Mouse (Mus musculus): Measurements from ENCODE around the gene Lars2. TPM values are rescaled to one million over a fixed set of nuclear protein-coding genes. Genes with fewer than 3 reads are reported as not detected.

Lars2 gene
- total and polyA plus RNA-seq, 3 experiments = 5.1 to 15,188 (median 765) TPM

DNA sequence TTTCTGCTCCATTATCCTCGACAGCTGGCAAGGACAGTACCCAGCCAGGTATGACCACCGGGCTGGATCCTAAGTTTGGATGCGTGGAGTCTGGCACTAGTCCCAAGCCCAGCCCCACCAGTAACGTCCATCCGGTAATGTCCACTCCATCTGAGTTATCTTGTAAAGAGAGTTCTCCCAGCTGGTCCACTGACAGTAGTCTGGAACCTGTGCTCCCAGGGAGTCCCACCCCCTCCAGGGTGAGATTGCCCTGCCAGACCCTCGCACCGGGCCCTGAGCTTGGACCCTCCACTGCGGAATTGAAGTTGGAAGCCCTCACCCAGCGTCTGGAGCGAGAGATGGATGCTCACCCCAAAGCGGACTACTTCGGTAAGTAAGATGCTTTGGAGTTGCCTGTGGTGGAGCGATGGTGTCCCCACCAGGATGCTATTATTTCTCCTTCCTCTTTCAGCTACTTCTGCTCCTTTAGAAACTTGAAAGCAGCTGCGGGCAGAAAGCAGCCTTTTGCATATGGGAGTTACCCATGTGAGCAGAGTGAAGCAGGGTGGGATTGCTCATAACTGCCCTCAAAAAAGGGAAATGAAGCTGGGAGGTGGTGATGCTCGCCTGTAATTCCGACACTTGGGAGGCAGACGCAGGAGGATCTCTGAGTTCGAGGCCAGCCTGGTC, 113.7 kb downstream of the Lars2 start (continued):
- TF ChIP-seq CTCF (conservative IDR thresholded peaks at IDR 0.05 in 1 of 2, IDR thresholded peaks at IDR 0.05 in 1 of 2; ENCODE audit: low read depth in 2 of 2, low read length in 2 of 2) (peak in 1 of 2 experiments; percentile 36; a peak in 2 of 4 replicates), JUND (conservative IDR thresholded peaks at IDR 0.05; ENCODE audit: low read depth, low read length) (peak; percentile 90), RAD21 (IDR thresholded peaks at IDR 0.05; ENCODE audit: low read depth, low read length) (peak; percentile 32), CHD1 (IDR thresholded peaks at IDR 0.05; ENCODE audit: low read depth, low read length) (no peak), ZKSCAN1 (IDR thresholded peaks at IDR 0.05; ENCODE audit: borderline replicate concordance, low read depth, low read length) (no peak), TCF12 (IDR thresholded peaks at IDR 0.05; ENCODE audit: low read depth, low read length) (peak; percentile 77), CHD2 (IDR thresholded peaks at IDR 0.05; ENCODE audit: low read length) (0 out of 2 replicates have a peak, but pooled peaks have one; percentile 24), IRF4 (IDR thresholded peaks at IDR 0.05; ENCODE audit: low read depth, low read length) (peak; percentile 99), RCOR1 (conservative IDR thresholded peaks at IDR 0.05; ENCODE audit: low read depth, low read length) (peak; percentile 95), SMC3 (IDR thresholded peaks at IDR 0.05; ENCODE audit: low read depth, low read length) (no peak), ZC3H11A (IDR thresholded peaks at IDR 0.05; ENCODE audit: low read depth, low read length) (no peak), BHLHE40 (IDR thresholded peaks at IDR 0.05; ENCODE audit: low read depth, low read length) (peak; percentile 87), POLR2AphosphoS2 (IDR thresholded peaks at IDR 0.05; ENCODE audit: low read depth, low read length) (no peak), SIN3A (IDR thresholded peaks at IDR 0.05; ENCODE audit: low read length) (peak; percentile 89), MAZ (IDR thresholded peaks at IDR 0.05; ENCODE audit: low read depth, low read length) (no peak), EP300 (IDR thresholded peaks at IDR 0.05; ENCODE audit: low read length) (peak; percentile 96), NELFE (IDR thresholded peaks at IDR 0.05; ENCODE audit: low read depth, low read length) (peak; percentile 35; the same call in 1 of the 2 replicates), PAX5 (IDR thresholded peaks at IDR 0.05; ENCODE audit: low read length) (no peak)

DNA sequence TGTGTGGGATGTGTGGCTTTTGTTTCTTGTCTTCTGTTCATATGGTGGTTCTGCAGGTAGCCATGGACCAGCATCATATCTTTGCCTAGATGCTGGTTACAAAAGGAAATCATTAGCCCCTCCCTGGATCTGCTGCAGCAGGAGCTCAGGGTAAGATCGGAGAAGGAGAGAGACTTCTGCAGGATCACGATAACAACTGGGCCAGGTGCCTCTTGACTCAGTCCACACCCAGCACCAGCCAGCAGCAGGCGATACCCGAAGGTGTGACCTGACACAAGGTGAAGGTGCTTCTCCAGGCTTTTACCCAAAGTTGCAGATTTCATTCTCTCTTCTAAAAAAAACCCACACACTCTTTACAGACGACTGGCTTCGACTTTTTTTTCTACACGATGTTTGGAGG, 114.4 kb downstream of the Lars2 start:
- Histone ChIP-seq H3K27me3 (replicated peaks) (no peaks in the 10 kb centered on the region), H3K27ac (ENCODE audit: insufficient read depth, low read depth) (peak overlapping the region; percentile 39; the same call in 1 of the 2 replicates), H3K9ac (ENCODE audit: insufficient read depth, low read depth) (peak overlapping the region; percentile 19; the same call in 1 of the 2 replicates), H3K4me2 (ENCODE audit: insufficient read depth, low read depth, poor library complexity, severe bottlenecking) (peak overlapping the region; percentile 81), H3K79me2 (replicated peaks; ENCODE audit: control insufficient read depth, extremely low read depth, insufficient read depth, poor library complexity, severe bottlenecking) (peaks cover 68% of the 10 kb centered on the region), H3K36me3 (replicated peaks in 1 of 2; ENCODE audit: control insufficient read depth in 1 of 2, insufficient read depth in 1 of 2, low read length in 1 of 2) (peaks cover 20 to 57% of the 10 kb centered on the region in 2 experiments), H3K9me3 (replicated peaks; ENCODE audit: low read length) (no peaks in the 10 kb centered on the region), H3K4me1 (ENCODE audit: control insufficient read depth in 1 of 2, insufficient read depth in 2 of 2) (peaks cover 15 to 53% of the 10 kb centered on the region in 2 experiments), H3K4me3 (replicated peaks in 1 of 3; ENCODE audit: low read depth in 2 of 3, low read length in 2 of 3, poor library complexity in 1 of 3) (peak overlapping the region; percentile 29 to 74 (median 58))
- DNase-seq (ENCODE audit: extremely low read depth) = no peak
- TF ChIP-seq NRF1 (IDR thresholded peaks at IDR 0.05; ENCODE audit: low read depth, low read length) (no peak), USF2 (conservative IDR thresholded peaks at IDR 0.05; ENCODE audit: low read depth, low read length) (no peak), SMC3 (IDR thresholded peaks at IDR 0.05; ENCODE audit: low read depth, low read length) (no peak), MAFK (IDR thresholded peaks at IDR 0.05; ENCODE audit: insufficient replicate concordance, low read length) (no peak), GABPA (IDR thresholded peaks at IDR 0.05; ENCODE audit: insufficient replicate concordance, low read depth, low read length) (no peak), EP300 (IDR thresholded peaks at IDR 0.05; ENCODE audit: low read length) (no peak), MEF2A (IDR thresholded peaks at IDR 0.05; ENCODE audit: borderline replicate concordance, low read depth, low read length) (no peak), TBP (conservative IDR thresholded peaks at IDR 0.05; ENCODE audit: low read depth, low read length) (no peak), ZNF384 (IDR thresholded peaks at IDR 0.05; ENCODE audit: low read depth, low read length) (no peak; the same call in 1 of the 2 replicates), RCOR1 (conservative IDR thresholded peaks at IDR 0.05; ENCODE audit: low read depth, low read length) (no peak), KAT2A (IDR thresholded peaks at IDR 0.05; ENCODE audit: insufficient replicate concordance, low read length) (no peak), SIN3A (IDR thresholded peaks at IDR 0.05; ENCODE audit: low read length) (no peak), UBTF (IDR thresholded peaks at IDR 0.05; ENCODE audit: low read depth, low read length) (no peak), MYC (IDR thresholded peaks at IDR 0.05; ENCODE audit: low read depth, low read length) (no peak), USF1 (IDR thresholded peaks at IDR 0.05; ENCODE audit: low read depth, low read length) (no peak), TCF12 (IDR thresholded peaks at IDR 0.05; ENCODE audit: low read depth, low read length) (no peak), POLR2A (IDR thresholded peaks at IDR 0.05; ENCODE audit: low read depth, low read length) (no peak), CHD1 (IDR thresholded peaks at IDR 0.05; ENCODE audit: low read depth, low read length) (no peak)
- dilution Hi-C loops (cut with MboI; ENCODE audit: extremely low pct_ligation_motif_present, extremely low pct_unique_long_range_greater_than_20kb, low sequenced_read_pairs) = no loop called here
- in situ Hi-C loops (cut with MboI; ENCODE audit: low pct_ligation_motif_present, low pct_unique_long_range_greater_than_20kb, low sequenced_read_pairs) = no loop called here

Data from CH12.LX (cell line).